10 mouse cellular contexts compared by ENCODE assay signal in the genomic region with DNA sequence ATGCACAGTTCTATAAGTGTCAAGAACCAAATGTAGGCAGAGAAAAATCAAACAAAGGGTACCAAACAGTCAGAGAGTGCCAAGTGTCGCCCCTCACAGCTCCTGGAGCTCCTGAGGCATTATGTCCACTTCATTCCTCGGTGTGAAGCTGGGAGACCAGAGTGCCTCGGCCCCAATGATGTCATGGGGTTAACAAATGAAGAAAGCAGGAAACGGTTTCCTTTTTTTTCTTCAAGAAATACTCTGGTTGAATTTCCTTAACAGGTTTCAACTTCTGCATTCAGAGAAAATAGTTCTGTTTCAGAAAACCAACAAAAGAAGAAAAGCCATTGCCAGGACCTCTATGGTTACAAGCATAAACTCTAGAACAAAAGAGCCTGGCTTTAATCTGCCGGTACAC. TPM values are rescaled to one million over a fixed set of nuclear protein-coding genes. Genes with fewer than 3 reads are reported as not detected.
DNase-seq lines count a peak whose midpoint lies in the region; ATAC-seq and TF ChIP-seq lines count a peak whose summit lies in the region.
"Had no signal": no experiment of that assay in that cellular context is flagged by ENCODE, and none has a peak within 500 bp of the region (broad histone marks: within the 10 kb centered on the region; RNA-seq: fewer than 3 reads in every experiment).

No protein-coding gene starts in this region.

- no peak for ATAC-seq in inflammation-experienced regulatory T-cells, adult 6 months

- peaks cover 26% of the 10 kb centered on the region for H3K4me1 ChIP-seq in heart, adult 2 months (ENCODE audit: control insufficient read depth, insufficient read depth, low read length)
- peaks cover 10% of the 10 kb centered on the region; the same call in 1 of the 2 replicates for H3K4me1 ChIP-seq in spleen, adult 2 months (ENCODE audit: control insufficient read depth, insufficient read depth, insufficient read length)

- TF ChIP-seq EP300 in heart, adult 2 months (IDR thresholded peaks at IDR 0.05; ENCODE audit: insufficient read depth, low read depth, low read length), result no peak

- no peaks in the 10 kb centered on the region for H3K27me3 ChIP-seq in heart, adult 2 months (ENCODE audit: control insufficient read depth, insufficient read depth, low read length)
- H3K27me3 ChIP-seq in spleen, adult 2 months (ENCODE audit: control insufficient read depth, insufficient read depth, low read length), result no peaks in the 10 kb centered on the region

- WGBS in heart, adult 2 months, result 47% methylated on average over 5 of the region's 5 CpGs
- 18% methylated on average over 5 of the region's 5 CpGs for WGBS in spleen, adult 2 months
- WGBS in macrophage (ENCODE audit: missing documents), result under 1% methylated on average over 5 of the region's 5 CpGs

- peaks cover 2% of the 10 kb centered on the region for H3K79me2 ChIP-seq in heart, adult 2 months (replicated peaks; ENCODE audit: control insufficient read depth, insufficient read depth, low read length)
- H3K79me2 ChIP-seq in macrophage (ENCODE audit: inconsistent target), result peaks cover 27% of the 10 kb centered on the region

- peaks cover 5% of the 10 kb centered on the region for H3K36me3 ChIP-seq in heart, adult 2 months (ENCODE audit: control insufficient read depth, insufficient read depth, low read length)
- no peaks in the 10 kb centered on the region for H3K36me3 ChIP-seq in spleen, adult 2 months (ENCODE audit: control insufficient read depth, insufficient read depth, low read length)
- no peaks in the 10 kb centered on the region for H3K36me3 ChIP-seq in macrophage (ENCODE audit: inconsistent target)

- H3K4me3 ChIP-seq in heart, adult 2 months, result no peak overlapping the region
- no peak overlapping the region for H3K4me3 ChIP-seq in spleen, adult 2 months (ENCODE audit: extremely low read depth, insufficient read depth, insufficient read length)
- no peak overlapping the region for H3K4me3 ChIP-seq in macrophage (ENCODE audit: inconsistent target)

- no peak overlapping the region for H3K9ac ChIP-seq in heart, adult 2 months (ENCODE audit: low read depth, low read length)

- no peak for DNase-seq in heart, adult 2 months
- no peak for DNase-seq in heart, adult 11 months
- no peak for DNase-seq in spleen, adult 2 months (ENCODE audit: low read depth in 1 of 2, low spot score in 2 of 2)
- no peak for DNase-seq in spleen, postnatal 10 days (ENCODE audit: low spot score in 2 of 2)
- no peak for DNase-seq in cerebellum, adult 18-20 months
- DNase-seq in MN1 (ENCODE audit: low spot score), result no peak
- DNase-seq: cerebellum, postnatal 36 days; gastrocnemius, postnatal 25 days had no signal

- intact Hi-C loops in heart, adult 2 months (cut with DNase I), result no loop called here

- TF ChIP-seq CTCF in heart, adult 2 months (IDR thresholded peaks at IDR 0.05), result no peak
- no peak for TF ChIP-seq CTCF in spleen, adult 2 months (IDR thresholded peaks at IDR 0.05; ENCODE audit: extremely low read depth, insufficient read depth, insufficient read length, insufficient replicate concordance)

- no peak for TF ChIP-seq POLR2A in heart, adult 2 months (IDR thresholded peaks at IDR 0.05; ENCODE audit: insufficient read depth, low read depth, low read length)
- no peak for TF ChIP-seq POLR2A in spleen, adult 2 months (IDR thresholded peaks at IDR 0.05; ENCODE audit: low read depth, low read length)

- peak overlapping the region; percentile 64 for H3K27ac ChIP-seq in heart, adult 2 months
- peak overlapping the region; percentile 65 for H3K27ac ChIP-seq in spleen, adult 2 months (ENCODE audit: insufficient read depth, low read length)
- peak overlapping the region; percentile 71 for H3K27ac ChIP-seq in macrophage

RNA-seq across cellular contexts. Expression of gene Crtc3, which starts 36.4 kb away (rescaled TPM):
- total RNA-seq in heart, adult 2 months (2021), result 10 to 100 TPM; 11.0 to 12.9 TPM
- polyA plus RNA-seq in heart, adult 2 months (2012; rRNA removed), result 11.6 and 14.3 TPM in 2 replicates
- polyA plus RNA-seq in spleen, adult 2 months (2012; rRNA removed), result 19.1 and 21.3 TPM in 2 replicates
- total RNA-seq in macrophage (2018; cell fraction: chromatin; rRNA removed), result 10 to 100 TPM; 25.8 to 70.8 (median 50.4) TPM
- total RNA-seq in macrophage (2018; cell fraction: cytosol; rRNA removed), result 10 to 100 TPM in 22 of 26 experiments, 1 to 10 TPM in 4; 8.8 to 17.2 (median 12.5) TPM
- total RNA-seq in macrophage (2018; cell fraction: nucleus; rRNA removed), result 10 to 100 TPM; 11.8 to 43.9 (median 26.0) TPM
- 9.6 to 16.5 TPM (median 11.3 TPM) in 3 replicates for polyA plus RNA-seq in macrophage (2018)
- 10 to 100 TPM in 2 of 3 experiments, 1 to 10 TPM in 1; 8.7 to 24.0 (median 21.0) TPM for polyA plus RNA-seq in inflammation-experienced regulatory T-cells, adult 6 months (2017; shearing (Covaris generic))
